Mouse (Mus musculus): Measurements from ENCODE around the gene Gm49601. TPM values are rescaled to one million over a fixed set of nuclear protein-coding genes. Genes with fewer than 3 reads are reported as not detected.

Gm49601 gene
- polyA plus RNA-seq (2012; rRNA removed) = 22.7 and 156 TPM in 2 replicates

- peak within 1 kb of the TSS; percentile 97 for H3K27ac ChIP-seq (ENCODE audit: insufficient read depth, low read depth, low read length)
- no peaks in the 10 kb centered on the region; the same call in 1 of the 2 replicates for H3K27me3 ChIP-seq (ENCODE audit: control insufficient read depth, insufficient read depth, low read length)
- peak within 1 kb of the TSS; percentile 95 for H3K4me3 ChIP-seq (ENCODE audit: low read depth, low read length)
- H3K36me3 ChIP-seq (ENCODE audit: control insufficient read depth, insufficient read depth, low read length) = peaks cover 59% of the 10 kb centered on the region
- peaks cover 12% of the 10 kb centered on the region for H3K4me1 ChIP-seq (ENCODE audit: control insufficient read depth, insufficient read depth, insufficient read length, low read length)
- under 1% methylated on average over 65 of the region's 65 CpGs for WGBS
- TF ChIP-seq CTCF (IDR thresholded peaks at IDR 0.05; ENCODE audit: extremely low read depth, insufficient read length, insufficient replicate concordance, low read depth, low read length) (peak; percentile 89), POLR2A (IDR thresholded peaks at IDR 0.05; ENCODE audit: low read depth, low read length) (no peak)
Observed at GRCm38 (mm10) chr16:18626376-18626878, at the start of gene Gm49601. TSS of gene Gm49601 (minus strand) at chr16:18626427.

- Histone ChIP-seq H3K36me3 (ENCODE audit: control insufficient read depth, insufficient read depth, low read length) (no peaks in the 10 kb centered on the region), H3K27ac (ENCODE audit: insufficient read depth, low read depth, low read length) (no peak overlapping the region), H3K27me3 (ENCODE audit: control insufficient read depth, insufficient read depth, low read length) (no peaks in the 10 kb centered on the region), H3K4me1 (ENCODE audit: control insufficient read depth, insufficient read depth, insufficient read length, low read length) (no peaks in the 10 kb centered on the region), H3K4me3 (ENCODE audit: low read depth, low read length) (no peak overlapping the region)
- TF ChIP-seq CTCF (IDR thresholded peaks at IDR 0.05; ENCODE audit: extremely low read depth, insufficient read length, insufficient replicate concordance, low read depth, low read length) (no peak), POLR2A (IDR thresholded peaks at IDR 0.05; ENCODE audit: low read depth, low read length) (no peak)
- 76% methylated on average over 3 of the region's 3 CpGs for WGBS
Observed at GRCm38 (mm10) chr16:18673005-18673404, 46.8 kb upstream of the Gm49601 start.

GRCm38 (mm10) chr16:18672027-18672426 lies 45.8 kb upstream of the Gm49601 start:
- Histone ChIP-seq H3K36me3 (ENCODE audit: control insufficient read depth, insufficient read depth, low read length) (no peaks in the 10 kb centered on the region), H3K27ac (ENCODE audit: insufficient read depth, low read depth, low read length) (no peak overlapping the region), H3K4me1 (ENCODE audit: control insufficient read depth, insufficient read depth, insufficient read length, low read length) (no peaks in the 10 kb centered on the region), H3K27me3 (ENCODE audit: control insufficient read depth, insufficient read depth, low read length) (no peaks in the 10 kb centered on the region), H3K4me3 (ENCODE audit: low read depth, low read length) (no peak overlapping the region)
- no peak for TF ChIP-seq CTCF (IDR thresholded peaks at IDR 0.05; ENCODE audit: extremely low read depth, insufficient read length, insufficient replicate concordance, low read depth, low read length)
- no peak for TF ChIP-seq POLR2A (IDR thresholded peaks at IDR 0.05; ENCODE audit: low read depth, low read length)
- 76% methylated on average over 5 of the region's 5 CpGs for WGBS

GRCm38 (mm10) chr16:18669914-18670313 lies 43.7 kb upstream of the Gm49601 start:
- 59% methylated on average over 6 of the region's 6 CpGs for WGBS
- no peak overlapping the region for H3K4me3 ChIP-seq (ENCODE audit: low read depth, low read length)
- H3K27me3 ChIP-seq (ENCODE audit: control insufficient read depth, insufficient read depth, low read length) = no peaks in the 10 kb centered on the region
- no peaks in the 10 kb centered on the region for H3K4me1 ChIP-seq (ENCODE audit: control insufficient read depth, insufficient read depth, insufficient read length, low read length)
- H3K36me3 ChIP-seq (ENCODE audit: control insufficient read depth, insufficient read depth, low read length) = no peaks in the 10 kb centered on the region
- H3K27ac ChIP-seq (ENCODE audit: insufficient read depth, low read depth, low read length) = no peak overlapping the region
- TF ChIP-seq CTCF (IDR thresholded peaks at IDR 0.05; ENCODE audit: extremely low read depth, insufficient read length, insufficient replicate concordance, low read depth, low read length) = no peak
- no peak for TF ChIP-seq POLR2A (IDR thresholded peaks at IDR 0.05; ENCODE audit: low read depth, low read length)

GRCm38 (mm10) chr16:18658597-18658996 lies 32.4 kb upstream of the Gm49601 start:
- peak overlapping the region; percentile 93 for H3K27ac ChIP-seq (ENCODE audit: insufficient read depth, low read depth, low read length)
- WGBS = 30% methylated on average over 4 of the region's 4 CpGs
- H3K4me1 ChIP-seq (ENCODE audit: control insufficient read depth, insufficient read depth, insufficient read length, low read length) = peaks cover 34% of the 10 kb centered on the region; the same call in 1 of the 2 replicates
- TF ChIP-seq POLR2A (IDR thresholded peaks at IDR 0.05; ENCODE audit: low read depth, low read length) (no peak), CTCF (IDR thresholded peaks at IDR 0.05; ENCODE audit: extremely low read depth, insufficient read length, insufficient replicate concordance, low read depth, low read length) (no peak)
- H3K4me3 ChIP-seq (ENCODE audit: low read depth, low read length) = no peak overlapping the region
- H3K27me3 ChIP-seq (ENCODE audit: control insufficient read depth, insufficient read depth, low read length) = no peaks in the 10 kb centered on the region
- H3K36me3 ChIP-seq (ENCODE audit: control insufficient read depth, insufficient read depth, low read length) = no peaks in the 10 kb centered on the region

GRCm38 (mm10) chr16:18655372-18656098 lies 29.3 kb upstream of the Gm49601 start:
- TF ChIP-seq CTCF (IDR thresholded peaks at IDR 0.05; ENCODE audit: extremely low read depth, insufficient read length, insufficient replicate concordance, low read depth, low read length) (no peak), POLR2A (IDR thresholded peaks at IDR 0.05; ENCODE audit: low read depth, low read length) (no peak)
- Histone ChIP-seq H3K4me3 (ENCODE audit: low read depth, low read length) (no peak overlapping the region), H3K27ac (ENCODE audit: insufficient read depth, low read depth, low read length) (peak overlapping the region; percentile 100), H3K4me1 (ENCODE audit: control insufficient read depth, insufficient read depth, insufficient read length, low read length) (peaks cover 34% of the 10 kb centered on the region; the same call in 1 of the 2 replicates), H3K27me3 (ENCODE audit: control insufficient read depth, insufficient read depth, low read length) (no peaks in the 10 kb centered on the region), H3K36me3 (ENCODE audit: control insufficient read depth, insufficient read depth, low read length) (no peaks in the 10 kb centered on the region)
- WGBS = 28% methylated on average over 5 of the region's 5 CpGs

Data from small intestine, adult 2 months (tissue).